Mouse (Mus musculus): ENCODE data around the gene Pcdh7.

GRCm38 (mm10) chr5:57756726-57757424 is 39.1 kb downstream of the Pcdh7 start:
- TF ChIP-seq CTCF (IDR thresholded peaks at IDR 0.05; ENCODE audit: borderline replicate concordance, extremely low read depth, insufficient read depth, insufficient read length) (no peak), POLR2A (IDR thresholded peaks at IDR 0.05; ENCODE audit: borderline replicate concordance, extremely low read depth, insufficient read depth, insufficient read length, poor library complexity, severe bottlenecking) (no peak)

Measured in brain, embryonic 14.5 days (tissue).